Mouse (Mus musculus) liver, embryonic 16.5 days (tissue): Measurements from ENCODE around the gene Agap2. TPM values are rescaled to one million over a fixed set of nuclear protein-coding genes. Genes with fewer than 3 reads are reported as not detected.

Experiments
- ATAC-seq: fragments of 200-750 bp; cut with Nextera tagmentation; 2 replicates; pipeline ENCODE4 v1.8.0; 2017; ENCODE audit warnings: low read depth, mild to moderate bottlenecking, moderate number of reproducible peaks, moderate library complexity
- H3K27ac ChIP-seq: fragments of 300-500 bp; sonication (generic); 2 replicates; pipeline ENCODE4 v1.5.1; 2014; ENCODE audit warnings: mild to moderate bottlenecking, low read length
- H3K27me3 ChIP-seq: fragments of 300-500 bp; sonication (generic); 2 replicates; pipeline ENCODE4 v1.6.1; 2014; ENCODE audit warnings: low read depth, low read length, mixed read lengths; ENCODE audit not compliant: control insufficient read depth, insufficient read depth
- H3K36me3 ChIP-seq: fragments of 300-500 bp; sonication (generic); 2 replicates; pipeline ENCODE4 v1.6.1; 2014; ENCODE audit warnings: mild to moderate bottlenecking; ENCODE audit not compliant: control insufficient read depth, insufficient read depth
- H3K4me1 ChIP-seq: fragments of 300-500 bp; sonication (generic); 2 replicates; pipeline ENCODE4 v1.6.1; 2014; ENCODE audit warnings: low read depth, low read length, mixed read lengths; ENCODE audit not compliant: control insufficient read depth
- H3K4me2 ChIP-seq: fragments of 300-500 bp; sonication (generic); 2 replicates; pipeline ENCODE4 v1.6.1; 2014; ENCODE audit warnings: low read depth, low read length, mixed read lengths
- H3K4me3 ChIP-seq: fragments of 300-500 bp; sonication (generic); 2 replicates; pipeline ENCODE4 v1.5.1; 2014; ENCODE audit warnings: low read depth, mild to moderate bottlenecking, low read length
- H3K9ac ChIP-seq: fragments of 300-500 bp; sonication (generic); 2 replicates; pipeline ENCODE4 v1.6.1; 2014; ENCODE audit warnings: low read depth, low read length
- H3K9me3 ChIP-seq: fragments of 300-500 bp; sonication (generic); replicated peaks from 2 replicates; pipeline ENCODE4 v1.6.1; 2016; ENCODE audit warnings: low read length; ENCODE audit not compliant: control insufficient read depth
- WGBS: fragments of 180-500 bp; shearing (Covaris S2); extraction: QIAGEN DNeasy Blood & Tissue Kit; methylation state at CpG from one replicate; pipeline ENCODE4 v1.1.7; 2014; ENCODE audit not compliant: insufficient replicate concordance; 5-methylcytosine and 5-hydroxymethylcytosine counted together
- polyA plus RNA-seq: library from polyadenylated mRNA; unstranded; fragments of >200 nt; fragmentation: Nextera tagmentation; extraction: Ambion mirVana; gene quantifications from 2 replicates; pipeline ENCODE4 v1.2.1, GENCODE M21; 2015

Agap2 gene
- polyA plus RNA-seq, 1 experiment from 2014 or later = 1.2 TPM

DNA sequence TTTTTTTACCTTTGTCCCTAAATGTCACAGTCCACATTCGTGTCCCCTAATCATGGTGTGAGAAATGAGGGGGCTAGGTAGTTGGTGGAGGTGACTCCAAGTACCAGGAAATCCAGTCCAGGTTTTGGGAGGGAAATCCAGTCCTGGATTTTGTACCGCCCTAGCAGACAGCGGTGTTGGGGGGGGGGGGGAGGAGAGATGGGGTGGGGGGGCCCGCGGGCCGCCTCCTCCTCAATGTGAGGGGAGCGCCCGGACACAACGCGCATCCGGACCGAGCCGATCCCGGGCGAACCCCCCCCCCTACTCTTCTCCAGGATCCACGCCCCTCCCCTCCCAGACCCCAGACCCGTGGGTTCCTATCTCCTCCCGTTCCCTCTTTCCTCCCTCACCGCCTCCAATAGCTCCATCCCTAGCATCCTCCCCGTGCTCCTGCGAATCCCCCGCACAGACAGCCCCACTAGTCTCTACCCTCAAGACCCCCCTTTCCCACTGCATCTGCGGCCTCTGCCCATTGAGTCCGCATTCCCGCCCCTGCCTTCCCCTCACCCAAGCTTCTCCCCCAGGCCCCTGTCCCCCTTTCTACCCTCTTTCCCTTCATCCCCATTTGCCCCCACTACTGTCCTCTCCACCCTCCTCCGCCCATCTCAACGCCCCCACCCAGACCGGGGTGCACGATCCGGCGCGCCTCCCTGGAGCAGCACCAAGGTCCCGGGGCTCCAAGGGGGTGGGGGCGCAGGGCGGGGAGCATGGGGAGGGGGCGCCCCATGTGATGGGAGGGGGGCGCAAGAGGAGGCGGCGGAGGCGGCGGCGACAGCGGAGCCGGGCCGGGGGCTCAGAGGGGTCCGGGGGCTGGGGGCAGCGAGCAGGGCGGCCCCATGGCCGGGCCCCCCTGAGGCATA lies 3.8 kb downstream of the Agap2 start:
- H3K27ac ChIP-seq = no peak overlapping the region
- H3K36me3 ChIP-seq = no peaks in the 10 kb centered on the region
- H3K9ac ChIP-seq = no peak overlapping the region
- no peak for ATAC-seq
- no peaks in the 10 kb centered on the region for H3K9me3 ChIP-seq
- H3K27me3 ChIP-seq = peaks cover 30% of the 10 kb centered on the region
- peak overlapping the region; percentile 61 for H3K4me2 ChIP-seq
- H3K4me1 ChIP-seq = peaks cover 21% of the 10 kb centered on the region
- peak overlapping the region; percentile 34 for H3K4me3 ChIP-seq
- 18% methylated on average over 38 of the region's 49 CpGs for WGBS

DNA sequence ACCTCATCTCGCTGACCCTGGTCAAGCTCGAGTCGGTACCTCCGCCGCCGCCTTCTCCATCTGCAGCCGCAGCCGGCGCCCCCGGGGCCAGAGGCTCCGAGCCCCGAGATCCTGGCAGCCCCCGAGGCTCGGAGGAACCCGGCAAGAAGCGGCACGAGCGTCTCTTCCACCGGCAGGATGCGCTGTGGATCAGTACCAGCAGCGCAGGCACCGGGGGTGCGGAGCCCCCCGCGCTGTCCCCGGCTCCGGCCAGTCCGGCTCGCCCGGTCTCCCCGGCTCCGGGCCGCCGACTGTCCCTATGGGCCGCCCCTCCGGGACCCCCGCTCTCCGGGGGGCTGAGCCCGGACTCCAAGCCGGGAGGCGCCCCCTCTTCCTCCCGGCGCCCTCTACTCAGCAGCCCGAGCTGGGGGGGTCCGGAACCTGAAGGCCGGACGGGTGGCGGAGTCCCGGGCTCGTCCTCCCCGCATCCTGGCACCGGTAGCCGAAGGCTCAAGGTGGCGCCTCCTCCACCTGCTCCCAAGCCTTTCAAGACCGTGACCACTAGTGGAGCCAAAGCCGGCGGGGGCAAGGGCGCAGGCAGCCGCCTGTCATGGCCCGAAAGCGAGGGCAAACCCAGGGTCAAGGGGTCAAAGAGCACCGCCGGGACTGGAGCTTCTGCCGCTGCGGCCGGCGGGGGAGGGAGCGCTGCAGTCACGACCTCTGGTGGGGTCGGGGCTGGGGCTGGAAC lies 4.7 kb downstream of the Agap2 start:
- Histone ChIP-seq H3K4me2 (peak overlapping the region; percentile 61), H3K4me3 (peak overlapping the region; percentile 34), H3K27ac (no peak overlapping the region), H3K36me3 (no peaks in the 10 kb centered on the region), H3K9ac (no peak overlapping the region), H3K4me1 (peaks cover 21% of the 10 kb centered on the region), H3K27me3 (peaks cover 30% of the 10 kb centered on the region), H3K9me3 (no peaks in the 10 kb centered on the region)
- WGBS = 52% methylated on average over 70 of the region's 70 CpGs
- ATAC-seq = peak; percentile 6; the same call in 1 of the 2 replicates

DNA sequence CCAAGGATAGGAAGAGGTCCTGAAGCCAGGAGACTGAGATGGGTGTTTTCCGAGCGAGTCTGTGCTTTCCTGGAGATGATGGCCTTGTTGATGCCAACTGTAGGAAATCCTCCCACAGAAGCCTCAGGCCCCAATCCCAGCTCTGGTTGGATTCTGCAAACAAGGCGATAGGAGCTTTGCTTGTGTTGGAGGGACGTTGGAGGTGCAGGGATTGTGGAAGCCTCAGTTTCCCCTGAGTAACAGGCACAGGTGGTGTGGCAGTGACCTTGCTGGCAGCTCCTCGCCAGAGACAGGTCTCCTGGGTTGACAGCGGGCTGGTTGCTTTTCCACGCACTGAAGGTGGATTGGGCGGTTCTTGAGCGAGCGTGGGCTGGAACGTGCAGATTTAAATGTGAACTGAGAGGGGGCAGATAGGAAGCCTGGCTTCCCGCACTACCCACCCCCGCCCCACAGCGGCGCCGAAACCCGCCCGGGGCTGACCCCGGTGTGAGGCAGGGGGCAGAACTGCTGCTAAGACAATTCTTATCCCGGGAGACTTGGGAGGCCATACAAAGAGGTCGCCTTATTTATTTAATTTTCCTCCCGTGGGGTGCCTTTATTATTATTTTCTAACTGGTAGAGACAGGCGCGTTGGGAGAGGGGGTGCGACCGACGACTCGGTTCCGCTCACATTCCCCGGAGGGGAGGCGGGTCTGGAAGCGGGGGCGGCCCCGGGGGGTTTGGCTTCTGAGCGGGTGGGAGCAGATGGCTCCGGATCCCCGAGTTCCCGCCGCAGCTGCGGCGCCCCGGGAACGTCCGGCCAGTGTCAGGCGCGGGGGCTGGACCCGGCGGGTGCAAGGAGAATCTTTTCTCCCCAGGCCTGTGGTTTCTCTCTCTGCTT lies 6.1 kb downstream of the Agap2 start:
- no peaks in the 10 kb centered on the region for H3K36me3 ChIP-seq
- H3K4me1 ChIP-seq = peaks cover 20% of the 10 kb centered on the region
- peaks cover 30% of the 10 kb centered on the region for H3K27me3 ChIP-seq
- 40% methylated on average over 48 of the region's 48 CpGs for WGBS
- no peak overlapping the region for H3K27ac ChIP-seq
- no peak for ATAC-seq
- H3K9me3 ChIP-seq = no peaks in the 10 kb centered on the region
- no peak overlapping the region for H3K9ac ChIP-seq
- 0 out of 2 replicates have a peak overlapping the region, but pooled peaks have one; percentile 9 for H3K4me3 ChIP-seq
- peak overlapping the region; percentile 49 for H3K4me2 ChIP-seq

DNA sequence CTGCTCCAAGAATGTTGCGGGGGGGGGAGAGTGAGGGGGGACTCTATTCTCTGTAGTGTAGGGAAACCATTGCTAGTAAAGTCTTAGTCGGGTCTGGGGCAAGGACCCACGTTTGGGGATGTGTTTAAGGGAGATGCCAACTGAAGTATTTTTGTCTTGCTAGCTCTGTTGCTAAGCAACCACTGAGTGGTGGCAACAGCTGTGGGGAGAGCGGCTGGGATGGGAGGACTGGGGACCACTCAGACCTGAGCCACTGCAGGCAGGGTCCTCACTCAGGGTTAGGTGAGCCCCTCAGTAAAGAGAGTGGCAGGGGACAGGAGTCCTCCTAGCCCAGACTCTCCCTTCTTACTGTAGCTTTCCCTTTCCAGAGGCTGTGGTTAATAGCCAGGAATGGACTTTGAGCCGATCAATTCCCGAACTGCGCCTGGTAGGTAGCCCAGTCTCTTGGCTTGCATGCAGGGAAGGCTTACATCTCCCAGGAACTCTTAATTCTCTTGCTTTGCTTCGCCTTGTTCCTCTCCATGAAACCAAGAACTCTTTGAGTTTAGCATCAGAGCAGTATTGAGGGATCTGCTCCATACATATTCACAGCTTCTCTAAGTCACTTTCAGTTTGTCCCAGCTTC lies 7.0 kb downstream of the Agap2 start:
- Histone ChIP-seq H3K4me1 (peaks cover 11% of the 10 kb centered on the region), H3K4me2 (no peak overlapping the region), H3K27me3 (peaks cover 30% of the 10 kb centered on the region), H3K9me3 (no peaks in the 10 kb centered on the region), H3K27ac (no peak overlapping the region), H3K9ac (no peak overlapping the region), H3K4me3 (no peak overlapping the region), H3K36me3 (no peaks in the 10 kb centered on the region)
- no peak for ATAC-seq
- WGBS = 50% methylated on average over 8 of the region's 8 CpGs

DNA sequence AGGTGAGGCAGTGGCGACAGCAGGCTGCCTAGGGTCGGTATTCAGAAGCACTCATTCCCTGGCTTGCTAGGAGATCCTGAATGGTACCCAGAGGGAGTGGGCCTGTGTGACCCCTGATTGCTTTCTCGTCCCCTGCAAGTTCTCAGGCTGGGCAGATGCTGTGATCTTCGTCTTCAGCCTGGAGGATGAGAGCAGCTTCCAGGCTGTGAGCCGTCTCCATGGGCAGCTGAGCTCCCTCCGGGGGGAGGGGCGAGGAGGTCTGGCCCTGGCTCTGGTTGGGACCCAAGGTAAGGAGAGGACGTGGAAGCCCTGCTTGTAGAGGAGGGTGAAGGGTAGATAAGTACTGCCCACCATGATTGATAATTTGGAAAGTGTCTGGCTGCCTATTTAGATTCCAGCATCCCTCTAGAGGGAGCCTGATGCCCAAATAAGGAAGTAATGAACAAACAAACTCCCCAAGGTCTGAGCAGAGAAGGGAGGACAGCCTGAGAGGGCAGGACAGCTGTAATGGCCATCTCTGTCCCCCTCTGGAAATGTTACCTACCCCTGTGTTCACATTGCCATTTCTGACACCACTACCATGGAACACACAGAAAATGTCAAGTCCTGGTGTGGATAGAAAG lies 8.3 kb downstream of the Agap2 start:
- peaks cover 7% of the 10 kb centered on the region for H3K4me1 ChIP-seq

DNA sequence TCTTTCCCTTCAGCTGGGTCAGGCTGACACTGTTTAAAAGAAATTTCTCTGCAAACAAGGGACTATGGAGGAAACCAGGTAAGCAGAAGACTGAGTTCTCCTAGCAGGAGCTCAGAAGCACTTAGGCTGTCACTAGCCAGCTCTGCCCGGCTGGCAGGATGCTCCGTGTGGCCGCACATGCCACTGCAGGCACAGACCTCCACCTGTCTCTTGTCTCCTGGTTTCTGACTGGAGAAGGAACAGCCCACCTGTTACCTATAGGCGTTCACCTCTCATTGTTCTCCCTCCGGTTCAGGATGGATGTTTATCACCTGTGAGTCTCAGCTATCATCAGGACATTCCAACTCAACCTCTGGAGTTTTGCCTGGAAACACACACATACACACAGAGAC lies 8.8 kb downstream of the Agap2 start:
- Histone ChIP-seq H3K27me3 (peaks cover 26% of the 10 kb centered on the region), H3K4me3 (no peak overlapping the region), H3K9ac (no peak overlapping the region), H3K36me3 (no peaks in the 10 kb centered on the region), H3K9me3 (no peaks in the 10 kb centered on the region), H3K4me1 (peaks cover 7% of the 10 kb centered on the region), H3K4me2 (no peak overlapping the region), H3K27ac (no peak overlapping the region)
- no peak for ATAC-seq
- 71% methylated on average over 5 of the region's 5 CpGs for WGBS

More for the DNA sequence above, 8.3 kb downstream of the Agap2 start:
- H3K27ac ChIP-seq = no peak overlapping the region
- H3K4me3 ChIP-seq = no peak overlapping the region
- H3K27me3 ChIP-seq = peaks cover 30% of the 10 kb centered on the region
- H3K9me3 ChIP-seq = no peaks in the 10 kb centered on the region
- no peak overlapping the region for H3K4me2 ChIP-seq
- no peak for ATAC-seq
- no peaks in the 10 kb centered on the region for H3K36me3 ChIP-seq
- 58% methylated on average over 8 of the region's 8 CpGs for WGBS
- no peak overlapping the region for H3K9ac ChIP-seq

DNA sequence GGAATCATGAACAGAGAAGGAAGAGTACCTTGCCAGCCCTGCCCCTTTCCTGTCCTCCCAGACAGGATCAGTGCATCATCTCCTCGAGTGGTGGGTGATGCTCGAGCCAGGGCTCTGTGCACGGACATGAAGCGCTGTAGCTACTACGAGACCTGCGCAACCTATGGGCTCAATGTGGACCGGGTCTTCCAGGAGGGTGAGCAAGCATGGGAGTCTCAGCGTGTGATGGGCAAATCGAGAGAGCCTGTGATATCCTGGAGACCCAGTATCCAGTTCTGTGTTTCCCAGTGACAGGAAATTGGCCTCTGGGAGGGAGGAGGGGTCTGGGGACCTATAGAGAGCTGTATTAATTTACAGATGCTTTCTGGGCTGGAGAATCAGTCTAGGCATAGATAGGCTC lies 10.0 kb downstream of the Agap2 start:
- no peaks in the 10 kb centered on the region for H3K36me3 ChIP-seq
- H3K27me3 ChIP-seq = peaks cover 15% of the 10 kb centered on the region
- no peaks in the 10 kb centered on the region for H3K9me3 ChIP-seq
- no peak overlapping the region for H3K4me3 ChIP-seq
- H3K4me1 ChIP-seq = peaks cover 4% of the 10 kb centered on the region; the same call in 1 of the 2 replicates
- no peak overlapping the region for H3K4me2 ChIP-seq
- H3K27ac ChIP-seq = no peak overlapping the region
- H3K9ac ChIP-seq = no peak overlapping the region
- no peak for ATAC-seq
- 80% methylated on average over 9 of the region's 9 CpGs for WGBS

DNA sequence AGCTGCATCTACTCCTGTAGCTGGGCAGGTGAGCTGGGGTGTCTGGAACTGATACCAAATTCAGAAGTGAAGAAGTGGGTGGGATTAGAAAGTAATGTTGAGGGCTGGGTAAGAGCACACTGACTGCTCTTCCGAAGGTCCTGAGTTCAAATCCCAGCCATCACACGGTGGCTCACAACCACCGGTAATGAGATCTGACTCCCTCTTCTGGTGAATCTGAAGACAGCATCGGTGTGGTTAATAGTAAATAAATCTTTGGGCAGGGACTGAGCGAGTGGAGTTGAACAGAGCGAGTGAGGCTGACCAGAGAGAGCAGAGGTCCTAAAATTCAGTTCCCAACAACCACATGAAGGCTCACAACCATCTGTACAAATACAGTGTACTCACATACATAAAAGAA lies 10.5 kb downstream of the Agap2 start:
- no peak for ATAC-seq
- H3K27me3 ChIP-seq = peaks cover 11% of the 10 kb centered on the region
- H3K36me3 ChIP-seq = no peaks in the 10 kb centered on the region
- H3K9ac ChIP-seq = no peak overlapping the region
- H3K4me1 ChIP-seq = peaks cover 4% of the 10 kb centered on the region; the same call in 1 of the 2 replicates
- H3K4me3 ChIP-seq = no peak overlapping the region
- 67% methylated on average over 6 of the region's 6 CpGs for WGBS
- no peaks in the 10 kb centered on the region for H3K9me3 ChIP-seq
- no peak overlapping the region for H3K27ac ChIP-seq
- H3K4me2 ChIP-seq = no peak overlapping the region
